Mouse (Mus musculus): ENCODE data around the gene Cul1. TPM values are rescaled to one million over a fixed set of nuclear protein-coding genes. Genes with fewer than 3 reads are reported as not detected.

The Cul1 gene
- polyA plus RNA-seq, 1 experiment from 2014 or later = 108 TPM

GRCm38 (mm10) chr6:47454131-47454574 is 955 bp downstream of the Cul1 start:
- no peaks in the 10 kb centered on the region for H3K27me3 ChIP-seq (ENCODE audit: insufficient read depth, low read length)
- peak overlapping the region; percentile 85 for H3K4me2 ChIP-seq (ENCODE audit: low read length)
- H3K9ac ChIP-seq (ENCODE audit: low read depth, low read length) = peak overlapping the region; percentile 95
- peak; percentile 90 for ATAC-seq (replicated peaks; ENCODE audit: low FRiP score, low read depth)
- H3K27ac ChIP-seq = peak overlapping the region; percentile 99
- no peaks in the 10 kb centered on the region for H3K4me1 ChIP-seq (replicated peaks; ENCODE audit: insufficient read depth, low read length)
- H3K36me3 ChIP-seq (ENCODE audit: insufficient read depth, low read length) = no peaks in the 10 kb centered on the region
- peak overlapping the region; percentile 92 for H3K4me3 ChIP-seq (replicated peaks; ENCODE audit: low read depth, low read length)
- WGBS = under 1% methylated on average over 37 of the region's 72 CpGs
- no peak for TF ChIP-seq CTCF (IDR thresholded peaks at IDR 0.05; ENCODE audit: low read depth)
- H3K9me3 ChIP-seq (replicated peaks; ENCODE audit: low read length) = no peaks in the 10 kb centered on the region
- DNase-seq (ENCODE audit: low spot score) = peak; percentile 83

DNA sequence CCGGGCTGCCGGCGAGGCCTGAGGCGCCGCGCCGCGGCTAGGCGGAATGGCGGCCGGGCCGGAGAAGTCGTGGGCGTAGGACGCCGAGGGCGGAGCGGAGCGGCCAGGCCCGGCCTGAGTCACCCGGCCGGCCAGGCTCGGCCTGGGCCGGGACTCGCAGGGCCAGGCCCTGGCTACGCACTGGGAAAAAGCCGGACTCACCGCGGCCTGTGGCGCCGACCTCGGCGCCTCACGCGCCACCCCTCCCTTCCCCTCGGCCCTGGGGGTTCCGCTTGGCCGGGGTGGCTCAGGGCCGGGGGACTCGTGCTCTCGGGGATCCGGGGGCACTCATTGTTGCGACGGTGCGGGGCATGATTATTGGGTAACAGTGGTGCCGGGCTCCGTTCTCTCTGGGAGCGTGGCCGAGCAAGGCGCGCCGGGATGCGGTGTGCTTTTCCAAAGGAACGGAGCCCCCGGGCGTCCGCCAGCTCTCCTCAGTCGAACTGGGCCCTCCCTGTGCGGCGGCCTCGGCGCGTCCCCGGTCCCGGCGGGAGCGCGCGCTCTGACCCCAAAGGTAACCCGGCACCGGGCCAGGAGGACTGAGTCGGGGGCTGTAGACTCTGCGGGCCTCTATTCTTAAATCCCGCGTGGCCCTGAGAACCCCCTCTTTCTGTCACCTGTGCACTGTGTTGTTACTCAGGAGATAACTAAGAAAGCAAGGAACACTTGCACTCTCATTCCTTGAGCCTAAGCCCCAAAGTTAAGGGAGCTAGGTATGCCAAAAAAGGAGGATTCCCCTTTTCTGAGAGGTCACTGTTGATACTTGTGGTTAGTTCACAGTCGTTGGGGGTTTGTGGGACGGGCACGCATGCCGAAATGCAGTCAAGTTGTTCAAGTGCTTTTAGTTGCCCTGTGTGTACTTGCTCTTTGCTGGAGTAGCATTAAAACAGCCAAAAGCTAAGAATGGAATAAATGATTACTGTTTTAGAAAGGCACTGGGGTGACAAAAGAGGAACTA is 1.7 kb downstream of the Cul1 start:
- H3K9ac ChIP-seq (ENCODE audit: low read depth, low read length) = peak overlapping the region; percentile 95
- under 1% methylated on average over 79 of the region's 79 CpGs for WGBS
- H3K27ac ChIP-seq = peak overlapping the region; percentile 99
- H3K4me1 ChIP-seq (replicated peaks; ENCODE audit: insufficient read depth, low read length) = no peaks in the 10 kb centered on the region
- DNase-seq (ENCODE audit: low spot score) (peak; percentile 73), ATAC-seq (replicated peaks; ENCODE audit: low FRiP score, low read depth) (peak; percentile 82)
- H3K9me3 ChIP-seq (replicated peaks; ENCODE audit: low read length) = no peaks in the 10 kb centered on the region
- peak overlapping the region; percentile 85 for H3K4me2 ChIP-seq (ENCODE audit: low read length)
- H3K4me3 ChIP-seq (replicated peaks; ENCODE audit: low read depth, low read length) = peak overlapping the region; percentile 92
- no peak for TF ChIP-seq CTCF (IDR thresholded peaks at IDR 0.05; ENCODE audit: low read depth)
- H3K36me3 ChIP-seq (ENCODE audit: insufficient read depth, low read length) = no peaks in the 10 kb centered on the region
- no peaks in the 10 kb centered on the region for H3K27me3 ChIP-seq (ENCODE audit: insufficient read depth, low read length)

DNA sequence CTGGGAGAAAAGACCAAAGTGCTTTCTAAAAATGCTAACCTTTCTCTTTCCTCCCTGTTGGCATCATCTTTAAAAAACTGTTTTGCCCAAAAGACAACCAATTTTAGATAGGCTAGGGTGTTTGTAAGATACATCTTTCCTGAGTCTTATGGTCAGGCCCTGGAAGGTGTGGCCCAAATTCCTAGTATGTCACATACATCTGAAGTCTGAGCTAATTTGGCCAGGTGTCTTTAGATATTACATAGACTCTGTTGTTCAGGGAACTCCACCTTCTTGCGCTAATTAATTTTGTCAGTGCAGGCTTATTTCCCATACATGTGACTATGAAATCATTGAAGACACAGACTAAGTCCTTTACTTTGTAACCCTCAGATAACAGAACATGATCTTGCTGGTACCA is 2.6 kb downstream of the Cul1 start:
- Histone ChIP-seq H3K4me2 (ENCODE audit: low read length) (peak overlapping the region; percentile 85), H3K4me3 (replicated peaks; ENCODE audit: low read depth, low read length) (peak overlapping the region; percentile 92), H3K27ac (no peak overlapping the region), H3K9ac (ENCODE audit: low read depth, low read length) (no peak overlapping the region), H3K9me3 (replicated peaks; ENCODE audit: low read length) (no peaks in the 10 kb centered on the region), H3K27me3 (ENCODE audit: insufficient read depth, low read length) (no peaks in the 10 kb centered on the region), H3K4me1 (replicated peaks; ENCODE audit: insufficient read depth, low read length) (no peaks in the 10 kb centered on the region), H3K36me3 (ENCODE audit: insufficient read depth, low read length) (no peaks in the 10 kb centered on the region)
- 87% methylated on average over 1 of the region's 1 CpGs for WGBS
- ATAC-seq (replicated peaks; ENCODE audit: low FRiP score, low read depth) = no peak
- TF ChIP-seq CTCF (IDR thresholded peaks at IDR 0.05; ENCODE audit: low read depth) = no peak
- no peak for DNase-seq (ENCODE audit: low spot score)

GRCm38 (mm10) chr6:47456853-47457252 is 3.7 kb downstream of the Cul1 start:
- H3K4me2 ChIP-seq (ENCODE audit: low read length) = no peak overlapping the region
- H3K27ac ChIP-seq = no peak overlapping the region
- H3K9ac ChIP-seq (ENCODE audit: low read depth, low read length) = no peak overlapping the region
- no peaks in the 10 kb centered on the region for H3K36me3 ChIP-seq (ENCODE audit: insufficient read depth, low read length)
- no peak for DNase-seq (ENCODE audit: low spot score)
- no peaks in the 10 kb centered on the region for H3K4me1 ChIP-seq (replicated peaks; ENCODE audit: insufficient read depth, low read length)
- no peak overlapping the region for H3K4me3 ChIP-seq (replicated peaks; ENCODE audit: low read depth, low read length)
- TF ChIP-seq CTCF (IDR thresholded peaks at IDR 0.05; ENCODE audit: low read depth) = no peak
- H3K27me3 ChIP-seq (ENCODE audit: insufficient read depth, low read length) = no peaks in the 10 kb centered on the region
- ATAC-seq (replicated peaks; ENCODE audit: low FRiP score, low read depth) = no peak
- WGBS = 69% methylated on average over 2 of the region's 2 CpGs
- H3K9me3 ChIP-seq (replicated peaks; ENCODE audit: low read length) = no peaks in the 10 kb centered on the region

DNA sequence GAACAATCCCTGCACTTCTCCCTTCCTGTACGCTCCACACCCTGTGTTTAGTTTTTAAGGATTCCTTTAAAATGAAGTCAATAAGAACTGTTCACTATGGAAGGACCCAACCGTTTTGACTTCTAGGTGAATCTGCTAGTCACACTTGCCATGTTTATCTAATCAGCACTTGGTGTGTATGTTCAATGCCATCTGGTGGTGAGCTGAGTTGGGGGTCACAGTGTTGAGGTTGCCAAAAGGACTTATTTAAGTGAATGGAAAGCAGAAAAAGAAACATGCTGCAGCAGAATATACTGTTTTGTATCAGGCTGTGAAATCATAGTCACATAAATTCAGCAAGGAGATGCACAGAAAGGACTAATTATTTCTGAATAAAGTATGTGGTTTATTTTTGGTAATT is 12.2 kb downstream of the Cul1 start:
- TF ChIP-seq CTCF (IDR thresholded peaks at IDR 0.05; ENCODE audit: low read depth) = peak; percentile 46
- H3K4me3 ChIP-seq (replicated peaks; ENCODE audit: low read depth, low read length) = no peak overlapping the region
- no peaks in the 10 kb centered on the region for H3K4me1 ChIP-seq (replicated peaks; ENCODE audit: insufficient read depth, low read length)
- 58% methylated on average over 2 of the region's 2 CpGs for WGBS
- H3K27ac ChIP-seq = no peak overlapping the region
- no peaks in the 10 kb centered on the region; the same call in 1 of the 2 replicates for H3K9me3 ChIP-seq (replicated peaks; ENCODE audit: low read length)
- no peak overlapping the region for H3K9ac ChIP-seq (ENCODE audit: low read depth, low read length)
- H3K4me2 ChIP-seq (ENCODE audit: low read length) = no peak overlapping the region
- H3K27me3 ChIP-seq (ENCODE audit: insufficient read depth, low read length) = no peaks in the 10 kb centered on the region
- no peak for ATAC-seq (replicated peaks; ENCODE audit: low FRiP score, low read depth)
- DNase-seq (ENCODE audit: low spot score) = no peak
- H3K36me3 ChIP-seq (ENCODE audit: insufficient read depth, low read length) = 0 out of 2 replicates have a peak, but pooled peaks cover 2% of the 10 kb centered on the region

DNA sequence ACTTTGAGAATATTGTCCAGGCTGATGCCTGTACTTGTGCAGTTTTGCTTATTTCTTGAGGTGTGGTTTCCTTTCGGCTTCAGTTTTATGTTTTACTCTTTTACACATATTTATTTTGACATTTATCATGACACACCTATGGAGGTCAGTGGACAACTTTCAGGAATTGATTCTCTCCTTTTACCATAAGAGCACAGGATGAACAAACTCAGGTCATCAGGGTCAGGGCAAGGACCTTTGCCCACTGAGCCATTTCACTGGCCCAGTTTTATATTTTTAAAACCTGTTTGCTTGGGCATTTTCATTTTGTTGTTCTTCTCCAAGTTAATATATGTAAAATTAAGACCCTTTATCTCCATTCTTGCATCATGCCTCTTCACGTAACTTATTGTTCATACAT is 13.3 kb downstream of the Cul1 start:
- no peaks in the 10 kb centered on the region for H3K4me1 ChIP-seq (replicated peaks; ENCODE audit: insufficient read depth, low read length)
- H3K4me2 ChIP-seq (ENCODE audit: low read length) = no peak overlapping the region
- DNase-seq (ENCODE audit: low spot score) (no peak), ATAC-seq (replicated peaks; ENCODE audit: low FRiP score, low read depth) (no peak)
- no peak overlapping the region for H3K27ac ChIP-seq
- no peak overlapping the region for H3K4me3 ChIP-seq (replicated peaks; ENCODE audit: low read depth, low read length)
- 83% methylated on average over 2 of the region's 2 CpGs for WGBS
- no peaks in the 10 kb centered on the region; the same call in 1 of the 2 replicates for H3K9me3 ChIP-seq (replicated peaks; ENCODE audit: low read length)
- H3K36me3 ChIP-seq (ENCODE audit: insufficient read depth, low read length) = 0 out of 2 replicates have a peak, but pooled peaks cover 2% of the 10 kb centered on the region
- H3K9ac ChIP-seq (ENCODE audit: low read depth, low read length) = no peak overlapping the region
- no peaks in the 10 kb centered on the region for H3K27me3 ChIP-seq (ENCODE audit: insufficient read depth, low read length)
- TF ChIP-seq CTCF (IDR thresholded peaks at IDR 0.05; ENCODE audit: low read depth) = no peak
